Mouse (Mus musculus) CH12.LX (cell line): Measurements from ENCODE around the gene Itga9.

ENCODE experiments used
- CTCF ChIP-seq, 2 experiments: IDR thresholded peaks in 1 of 2; conservative IDR thresholded peaks in 1 of 2; 2 replicates each; pipeline ENCODE4 v1.5.1; 2011 to 2012; ENCODE audit warnings: low read depth in 2 of 2, low read length in 2 of 2, improper control_type of control experiment in 1 of 2, inconsistent platforms in 1 of 2, mild to moderate bottlenecking in 1 of 2, moderate library complexity in 1 of 2
- MEF2A ChIP-seq: IDR thresholded peaks from 2 replicates; pipeline ENCODE4 v1.6.1; 2014; ENCODE audit warnings: low read depth, mild to moderate bottlenecking, inconsistent platforms, low read length, improper control_type of control experiment, borderline replicate concordance
- POLR2A ChIP-seq: IDR thresholded peaks from 2 replicates; pipeline ENCODE4 v1.6.1; 2011; ENCODE audit warnings: low read depth, mild to moderate bottlenecking, improper control_type of control experiment, low read length

- TF ChIP-seq MEF2A: no peak
- TF ChIP-seq POLR2A: no peak
- TF ChIP-seq CTCF (conservative IDR thresholded peaks at IDR 0.05 in 1 of 2, IDR thresholded peaks at IDR 0.05 in 1 of 2; ENCODE audit: low read depth in 2 of 2, low read length in 2 of 2): no peak
Measured at GRCm38 (mm10) chr9:118737124-118737523, 130.6 kb downstream of the Itga9 start.
